Mouse (Mus musculus) spleen, postnatal 10 days (tissue): ENCODE data around the gene Mfrp.
"Not testable (repeated sequence)": the region's sequence is repeated elsewhere in the genome, so short reads cannot be mapped to it uniquely, and the experiment has no call there.

Experiments used
- DNase-seq, 2 experiments: peaks; one replicate each; pipeline ENCODE4 v3.0.0; 2021 to 2022; ENCODE audit warnings: low spot score in 2 of 2

Mfrp gene

DNA sequence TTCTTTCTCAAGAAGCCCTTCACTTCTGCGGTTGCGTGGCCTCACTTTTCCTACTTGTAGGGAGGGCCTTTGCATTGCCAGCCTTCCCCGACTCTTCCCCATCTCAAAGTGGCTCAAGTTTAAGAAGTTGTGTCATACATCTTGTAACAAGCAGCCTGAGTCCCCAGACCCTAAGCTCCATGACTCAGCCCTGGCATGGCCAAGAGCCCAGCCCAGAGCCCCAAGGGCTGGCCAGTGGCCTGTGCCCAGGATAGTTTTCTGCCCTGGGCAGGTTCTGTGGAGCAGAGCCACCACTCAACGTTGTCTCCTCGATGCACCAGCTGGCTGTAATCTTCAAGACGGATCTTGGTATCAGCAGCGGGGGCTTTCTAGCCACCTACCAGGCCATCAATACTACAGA is 3.4 kb downstream of the Mfrp start:
- DNase-seq = no peak

DNA sequence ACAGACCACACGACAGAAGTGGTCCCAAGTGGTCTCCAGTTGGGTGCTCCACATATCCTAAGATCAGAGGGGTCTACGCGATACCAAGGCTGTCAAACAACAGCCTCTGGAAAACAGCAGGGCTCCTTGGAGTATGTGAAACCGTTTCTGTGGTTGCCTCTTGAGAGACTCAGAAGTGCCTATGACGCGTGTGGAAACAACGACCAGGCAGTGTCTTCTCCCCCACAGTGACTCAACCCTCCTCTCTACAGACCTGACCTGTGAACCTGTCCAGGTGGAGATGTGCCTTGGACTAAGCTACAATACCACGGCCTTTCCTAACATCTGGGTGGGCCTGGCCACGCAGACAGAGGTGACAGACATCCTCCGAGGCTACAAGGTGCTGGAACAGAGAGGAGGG is 4.3 kb downstream of the Mfrp start:
- DNase-seq = no peak

DNA sequence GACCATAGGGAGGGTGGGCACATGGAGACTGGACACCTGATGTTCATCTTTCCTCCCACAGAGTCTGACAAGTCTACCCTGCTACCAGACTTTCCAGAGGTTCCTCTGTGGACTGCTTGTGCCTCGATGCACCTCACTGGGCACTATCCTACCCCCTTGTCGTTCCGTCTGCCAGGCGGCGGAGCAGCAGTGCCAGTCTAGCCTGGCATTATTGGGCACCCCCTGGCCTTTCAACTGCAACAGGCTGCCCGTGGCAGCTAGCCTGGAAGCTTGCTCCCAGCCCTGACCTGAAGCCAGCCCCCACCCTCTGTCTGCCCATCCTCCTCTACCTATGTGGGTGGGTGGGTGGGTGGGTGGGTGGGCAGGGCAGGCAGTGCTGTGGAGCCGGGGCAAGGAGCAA is 4.7 kb downstream of the Mfrp start:
- no peak for DNase-seq

DNA sequence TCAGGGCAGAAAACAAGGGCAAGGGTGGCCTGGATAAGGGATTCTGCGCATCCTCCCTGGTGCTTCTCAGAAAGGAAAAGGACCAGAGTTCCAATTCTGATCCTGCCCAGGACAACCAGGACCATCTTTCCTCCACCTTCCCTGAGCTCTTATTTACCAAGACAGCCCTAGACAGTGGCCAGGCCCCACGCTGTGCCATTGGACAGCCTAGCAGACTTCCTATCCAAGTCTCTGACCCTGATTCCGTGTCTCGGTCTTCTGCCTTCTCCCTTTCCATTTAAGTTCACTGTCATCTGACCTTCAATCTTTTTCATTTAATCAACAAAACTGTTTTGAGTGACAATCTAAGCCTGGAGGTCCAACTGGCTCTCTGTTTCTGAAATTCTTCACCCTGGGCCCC is 5.1 kb downstream of the Mfrp start:
- no peak for DNase-seq

DNA sequence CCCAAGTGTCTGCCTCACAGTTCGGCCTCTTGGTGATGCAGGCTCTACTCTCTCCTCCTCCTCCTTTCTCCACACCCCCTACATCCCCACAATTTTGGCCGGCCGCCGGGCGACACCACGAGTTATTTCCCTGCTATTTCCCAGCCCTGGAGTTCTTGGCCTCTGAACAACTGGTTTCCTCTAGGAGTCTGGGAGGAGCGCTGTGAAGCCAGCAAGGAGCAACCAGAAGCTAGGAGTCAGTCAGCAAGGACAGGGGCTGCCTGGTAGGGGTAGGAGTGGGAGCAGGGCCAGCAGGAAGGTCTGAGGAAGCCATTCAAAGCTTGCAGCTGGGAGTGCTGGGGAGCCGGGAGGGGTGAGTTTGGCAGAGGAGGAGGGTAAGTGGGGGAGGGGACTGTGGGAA is 5.6 kb downstream of the Mfrp start, which contains the start of gene C1qtnf5:
TSS of gene C1qtnf5 (plus strand) at position 136 of the 400 bp plus-strand sequence.
- DNase-seq = no peak

DNA sequence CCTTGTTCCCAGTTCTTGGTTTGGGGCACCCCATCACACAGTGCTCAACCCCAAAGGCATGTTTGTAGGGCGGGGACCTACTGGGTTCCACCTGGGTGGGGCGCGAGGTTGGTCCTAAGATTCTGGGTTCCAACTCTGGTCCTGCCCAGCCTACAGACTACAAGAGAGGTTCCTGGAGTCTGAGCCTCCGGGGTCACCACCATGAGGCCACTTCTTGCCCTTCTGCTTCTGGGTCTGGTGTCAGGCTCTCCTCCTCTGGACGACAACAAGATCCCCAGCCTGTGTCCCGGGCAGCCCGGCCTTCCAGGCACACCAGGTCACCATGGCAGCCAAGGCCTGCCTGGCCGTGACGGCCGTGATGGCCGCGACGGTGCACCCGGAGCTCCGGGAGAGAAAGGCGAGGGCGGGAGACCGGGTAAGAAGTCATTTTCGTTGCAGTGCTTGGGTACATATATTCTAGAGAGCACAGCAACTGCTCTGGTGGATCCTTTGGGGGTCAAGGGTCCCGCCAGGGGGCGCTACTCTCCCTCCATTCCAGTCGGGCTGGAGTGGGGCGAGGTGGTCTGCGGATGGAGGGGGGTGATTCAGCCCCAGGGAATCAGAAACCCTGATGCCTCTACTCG is 6.1 kb downstream of the Mfrp start:
- DNase-seq = peak in 1 of 2 experiments; percentile 57

DNA sequence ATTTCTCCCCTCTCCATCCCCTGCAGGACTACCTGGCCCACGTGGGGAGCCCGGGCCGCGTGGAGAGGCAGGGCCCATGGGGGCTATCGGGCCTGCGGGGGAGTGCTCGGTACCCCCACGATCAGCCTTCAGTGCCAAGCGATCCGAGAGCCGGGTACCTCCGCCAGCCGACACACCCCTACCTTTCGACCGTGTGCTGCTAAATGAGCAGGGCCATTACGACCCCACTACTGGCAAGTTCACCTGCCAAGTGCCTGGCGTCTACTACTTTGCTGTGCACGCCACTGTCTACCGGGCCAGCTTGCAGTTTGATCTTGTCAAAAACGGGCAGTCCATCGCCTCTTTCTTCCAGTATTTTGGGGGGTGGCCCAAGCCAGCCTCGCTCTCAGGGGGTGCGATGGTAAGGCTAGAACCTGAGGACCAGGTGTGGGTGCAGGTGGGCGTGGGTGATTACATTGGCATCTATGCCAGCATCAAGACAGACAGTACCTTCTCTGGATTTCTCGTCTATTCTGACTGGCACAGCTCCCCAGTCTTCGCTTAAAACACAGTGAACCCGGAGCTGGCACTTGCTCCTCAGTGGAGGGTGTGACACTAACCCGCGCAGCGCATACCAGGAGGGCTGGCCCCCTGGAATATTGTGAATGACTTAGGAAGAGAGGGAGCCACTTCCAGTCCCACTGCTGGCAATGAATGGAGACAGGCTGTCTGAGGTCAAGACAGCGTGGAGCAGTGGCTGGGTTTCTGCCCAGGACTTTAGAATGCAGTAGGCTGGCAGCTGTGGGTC is 6.9 kb downstream of the Mfrp start:
- DNase-seq = no peak

DNA sequence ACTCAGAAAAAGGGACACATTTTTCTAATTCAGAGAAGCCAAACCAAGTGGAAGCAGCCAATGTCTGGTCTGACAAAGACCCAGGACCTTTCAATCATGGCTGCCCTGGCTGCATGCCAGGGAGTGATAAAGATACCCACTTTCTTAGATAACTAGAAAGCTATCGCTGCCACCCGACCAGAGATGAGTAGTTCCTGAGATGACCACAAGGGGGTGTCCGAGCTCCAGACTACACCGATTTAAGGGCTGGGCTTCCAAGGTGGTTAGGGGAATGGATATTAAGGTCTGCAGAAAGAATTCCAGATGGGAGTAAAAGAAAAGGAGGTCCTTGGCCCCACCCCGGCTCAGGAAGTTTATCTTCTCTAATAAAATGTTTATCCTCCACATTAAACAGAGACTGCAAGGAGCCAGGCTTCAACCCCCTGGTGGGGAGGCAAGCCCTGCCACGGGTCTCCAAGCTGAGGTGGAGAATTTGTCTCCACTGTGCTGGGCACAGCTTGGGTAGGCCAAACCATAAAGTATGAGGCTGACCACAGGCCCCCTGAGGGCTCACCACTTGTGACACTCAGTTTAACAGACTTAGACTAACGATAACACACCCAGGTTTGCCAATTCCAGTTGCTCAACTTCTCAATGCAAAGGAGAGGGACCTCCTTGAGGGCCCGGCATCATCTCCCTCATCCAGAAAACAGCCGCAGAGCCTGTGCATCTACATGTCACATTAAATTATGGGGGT is 8.0 kb downstream of the Mfrp start:
- peak; percentile 79 to 85 for DNase-seq

DNA sequence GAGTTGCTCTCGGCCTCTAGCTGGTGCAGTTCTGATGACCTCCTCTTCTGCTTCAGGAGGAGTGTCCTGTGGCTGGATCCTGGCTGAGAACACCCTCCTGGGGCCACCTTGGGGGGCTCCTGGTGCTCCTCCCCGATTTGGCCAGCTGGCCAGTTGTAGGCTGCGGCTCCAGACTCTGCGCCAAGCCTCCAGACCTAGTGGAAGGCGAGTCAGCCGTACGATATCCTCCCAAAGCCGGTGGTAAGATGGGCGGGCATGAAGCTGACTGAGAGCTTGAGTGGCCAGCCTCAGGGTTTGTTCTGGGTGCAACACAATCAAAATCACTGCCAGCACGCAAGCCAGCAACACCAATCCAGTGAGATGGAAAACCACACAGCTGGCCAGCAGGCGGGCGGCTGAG is 10.4 kb downstream of the Mfrp start:
- DNase-seq = not testable (repeated sequence)

DNA sequence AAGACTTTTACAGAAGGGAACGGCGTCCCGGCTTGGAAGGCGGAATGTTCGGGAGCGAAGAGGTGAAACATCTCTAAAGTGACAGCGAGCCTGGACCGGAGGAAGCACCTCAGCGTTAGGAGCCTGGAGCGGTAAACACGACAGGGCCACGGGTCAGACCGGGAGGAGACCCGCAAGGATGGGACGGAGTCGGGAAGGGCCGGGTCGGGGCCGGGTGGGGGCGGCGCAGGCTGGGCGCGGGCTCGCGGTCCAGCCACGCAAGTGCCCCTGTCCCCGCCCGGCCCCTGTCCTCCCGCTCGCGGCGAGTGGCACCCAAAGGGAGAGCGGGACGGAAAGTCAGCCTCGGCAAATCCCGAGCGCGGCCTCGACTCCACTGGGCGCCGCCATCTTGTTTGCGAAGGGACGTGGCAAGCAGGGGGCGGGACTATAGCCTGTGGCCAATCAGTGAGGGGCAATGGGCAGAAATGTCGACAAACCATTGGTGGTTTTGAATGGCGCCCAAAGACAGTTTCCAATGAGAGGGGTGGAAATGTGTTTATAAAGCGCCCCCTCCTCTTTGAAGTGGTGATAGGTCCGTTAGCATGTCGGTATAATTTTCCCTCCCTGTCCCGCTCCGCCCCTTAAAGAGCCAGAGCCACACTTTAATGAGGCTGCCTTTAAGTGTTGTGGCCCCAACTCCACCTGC is 11.7 kb downstream of the Mfrp start, which contains the start of the genes Gm49380 and Rnf26:
TSS of gene Gm49380 (minus strand) at position 396 of the 685 bp plus-strand sequence.
TSS of gene Rnf26 (minus strand) at position 413 of the 685 bp plus-strand sequence.
- DNase-seq = peak; percentile 94 to 98

DNA sequence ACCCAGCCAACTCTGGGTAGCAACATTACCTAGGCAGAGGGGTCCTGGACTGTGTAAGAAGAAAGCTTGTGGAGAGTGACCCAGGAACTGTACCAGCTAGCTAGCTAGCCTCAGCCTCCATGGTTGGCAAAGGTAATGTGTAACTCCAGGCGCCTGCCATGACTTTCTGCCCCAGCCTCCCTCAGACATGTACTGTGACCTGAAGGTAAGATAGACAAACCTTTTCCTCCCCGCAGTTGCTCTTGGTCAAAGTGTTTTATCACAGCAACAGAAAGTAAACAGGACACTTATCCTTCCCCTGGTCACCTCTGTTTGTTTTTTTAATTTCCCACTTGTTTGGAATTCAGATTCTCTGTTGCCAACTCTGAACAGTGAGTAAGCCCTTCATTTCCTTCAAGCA is 12.9 kb downstream of the Mfrp start:
- DNase-seq = no peak

DNA sequence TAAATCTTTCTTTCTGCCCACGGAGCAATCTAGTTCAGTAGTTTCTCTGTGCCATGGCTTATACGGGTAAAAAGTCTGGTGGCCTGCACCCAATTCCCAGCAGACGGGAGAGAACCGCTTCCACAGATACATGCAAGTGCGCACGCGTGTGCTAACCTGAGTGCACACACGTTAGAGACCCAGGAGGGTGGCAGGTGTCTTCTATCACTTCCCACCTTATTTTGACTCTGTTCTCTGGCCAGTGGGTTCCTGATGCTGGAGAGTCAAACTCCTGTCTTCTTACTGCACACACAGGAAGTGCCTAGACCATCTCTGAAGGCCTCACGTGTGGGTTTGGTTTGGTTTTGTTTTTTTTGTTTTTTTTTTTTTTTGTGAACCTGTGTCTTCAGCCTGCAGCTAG is 14.1 kb downstream of the Mfrp start:
- no peak for DNase-seq

DNA sequence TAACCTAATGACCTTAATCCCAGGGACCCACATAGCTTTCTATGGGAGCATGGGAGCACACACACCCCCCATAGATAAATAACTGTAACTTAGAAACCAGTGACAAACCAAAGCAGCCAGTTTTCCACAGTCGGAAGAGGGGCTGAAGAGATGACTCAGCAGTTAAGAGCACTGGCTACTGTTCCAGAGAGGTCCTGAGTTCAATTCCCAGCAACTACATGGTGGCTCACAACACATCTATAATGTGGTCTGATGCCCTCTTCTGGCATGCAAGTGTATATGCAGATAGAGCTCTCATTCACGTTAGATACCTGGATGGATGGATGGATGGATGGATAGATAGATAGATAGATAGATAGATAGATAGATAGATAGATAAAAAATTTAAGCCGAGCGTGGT is 14.7 kb downstream of the Mfrp start:
- DNase-seq = no peak

DNA sequence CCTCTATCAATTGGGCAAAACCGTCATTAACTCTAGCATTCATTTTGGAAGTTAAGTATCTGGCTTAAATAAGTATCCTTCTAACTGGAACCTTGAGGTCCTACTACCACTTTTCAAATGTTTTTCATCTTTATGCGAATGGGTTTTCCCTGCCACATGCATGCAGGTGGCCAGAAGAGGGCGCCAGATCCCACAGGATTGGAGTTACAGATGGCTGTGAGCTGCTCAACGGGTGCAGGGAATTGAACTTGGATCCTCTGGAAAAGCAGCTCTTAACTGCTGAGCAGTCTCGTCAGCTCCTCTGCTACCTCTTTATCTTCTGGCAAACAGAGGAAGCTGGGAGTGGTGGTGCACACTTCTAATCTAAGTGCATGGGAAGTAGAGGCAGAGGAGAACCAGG is 17.5 kb downstream of the Mfrp start:
- DNase-seq = peak; percentile 55 to 82

DNA sequence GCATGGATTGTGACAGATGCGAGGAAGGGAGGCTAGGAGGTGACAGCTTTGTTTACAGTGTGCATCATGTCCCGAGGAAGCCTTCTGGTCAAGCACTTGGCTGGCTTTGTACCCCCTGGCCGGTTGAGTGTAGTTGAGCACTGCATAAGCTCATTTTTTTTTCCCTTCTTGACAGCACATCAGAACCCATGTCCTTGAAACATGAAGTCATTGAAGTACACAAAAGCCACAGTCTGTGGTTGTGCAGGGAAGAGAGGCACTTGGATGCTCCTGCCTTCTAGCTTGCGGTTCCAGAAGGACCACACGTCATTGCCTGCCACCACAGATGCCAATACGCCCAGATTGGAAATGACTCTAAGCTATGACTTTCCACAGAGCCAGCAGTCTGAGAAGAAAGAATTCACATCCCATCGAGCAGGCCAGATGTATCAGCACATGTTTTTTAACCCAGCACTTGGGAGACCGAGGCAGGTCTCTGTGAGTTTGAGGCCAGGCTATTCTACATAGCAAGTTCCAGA is 18.5 kb downstream of the Mfrp start:
- no peak for DNase-seq

DNA sequence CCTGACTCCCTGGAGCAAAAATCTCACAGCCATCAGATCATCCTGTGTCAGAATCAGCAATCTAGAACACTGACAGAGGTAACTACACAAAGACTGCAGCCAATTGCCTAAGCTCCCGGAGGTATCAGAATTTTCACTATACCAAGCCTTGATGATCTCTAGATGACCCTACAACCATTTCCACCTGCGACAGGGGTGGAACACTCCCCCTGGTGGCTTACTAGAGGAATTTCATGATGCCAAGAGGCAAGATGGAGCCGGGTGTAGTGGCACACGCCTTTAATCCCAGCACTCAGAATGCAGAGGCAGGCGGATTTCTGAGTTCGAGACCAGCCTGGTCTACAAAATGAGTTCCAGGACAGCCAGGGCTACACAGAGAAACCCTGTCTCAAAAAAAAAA is 22.8 kb downstream of the Mfrp start:
- DNase-seq = no peak

DNA sequence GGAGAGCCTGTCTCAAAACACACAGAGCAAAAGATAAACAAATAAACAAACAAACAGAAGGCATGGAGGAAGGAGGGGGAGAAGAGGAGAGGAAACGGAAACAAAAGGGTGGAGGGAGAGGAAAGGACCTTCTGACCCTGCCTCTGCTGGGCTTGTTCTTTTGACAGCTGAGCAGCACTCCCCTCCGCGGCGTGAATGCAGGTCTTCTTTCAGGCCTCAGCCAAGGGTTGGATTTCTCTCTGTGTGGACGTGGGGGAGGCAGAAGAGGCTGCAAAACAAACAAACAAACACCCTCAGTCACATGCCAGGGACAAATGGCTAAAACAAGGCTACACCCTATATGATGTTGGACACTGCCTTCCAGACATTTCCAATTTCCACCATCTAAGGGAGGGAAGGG is 23.5 kb downstream of the Mfrp start:
- DNase-seq = no peak

DNA sequence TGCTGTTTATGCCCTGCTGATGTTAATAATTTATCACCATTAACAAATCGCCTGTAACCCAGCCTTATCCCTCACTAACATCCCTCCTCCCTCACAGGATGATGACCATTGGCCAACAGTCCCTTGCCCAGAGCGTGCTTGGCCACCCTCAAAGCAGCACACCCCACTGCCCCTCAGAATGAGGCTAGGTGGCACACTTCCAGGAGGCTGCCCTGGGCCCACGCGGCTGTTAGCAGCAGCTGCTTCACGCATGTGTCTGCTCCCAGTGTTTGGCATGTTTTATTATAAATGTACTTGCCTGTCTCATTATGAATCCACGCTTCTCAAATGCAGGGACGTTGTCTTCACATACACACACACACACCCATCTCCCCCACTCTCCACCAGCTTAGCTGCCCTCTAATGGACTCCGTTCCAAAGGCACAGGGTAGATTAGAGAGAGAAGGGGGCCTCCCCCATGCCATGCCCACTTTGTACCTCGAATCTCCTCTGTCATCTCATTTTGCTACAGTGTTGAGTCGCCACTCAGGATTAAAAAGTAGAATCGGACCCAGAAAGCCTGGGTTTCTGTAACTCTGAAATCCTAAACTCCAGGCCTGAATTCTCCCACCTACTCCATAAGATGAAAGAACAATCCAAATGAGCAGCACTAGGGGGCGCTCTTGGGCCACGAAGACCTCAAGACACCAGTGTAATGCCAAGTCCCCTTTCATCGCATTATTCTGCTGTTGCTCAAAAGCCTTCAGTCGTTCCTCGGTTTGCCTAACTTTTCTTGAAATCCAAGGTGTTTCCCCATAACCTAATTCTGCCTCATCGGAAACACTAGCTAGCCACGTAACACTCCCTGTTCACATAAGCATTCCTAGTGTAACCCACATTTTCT is 24.3 kb downstream of the Mfrp start:
- peak; percentile 59 to 88 for DNase-seq

DNA sequence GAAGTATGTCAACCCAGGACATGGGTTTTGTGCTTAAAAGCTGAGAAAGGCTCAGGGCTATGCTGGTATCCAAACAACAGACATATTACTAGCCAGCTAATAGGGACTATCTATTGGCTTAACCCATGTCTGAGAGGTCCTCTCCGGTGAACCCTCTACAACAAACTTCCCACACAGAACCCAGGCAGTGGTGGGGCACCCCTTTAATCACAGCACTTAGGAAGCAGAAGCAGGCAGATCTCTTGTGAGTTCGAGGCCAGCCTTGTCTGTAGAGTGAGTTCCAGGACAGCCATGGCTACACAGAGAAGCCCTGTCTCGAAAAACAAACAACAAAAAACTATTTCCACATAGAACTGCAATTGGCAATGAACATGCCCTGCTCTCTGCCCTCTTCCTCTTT is 25.2 kb downstream of the Mfrp start:
- no peak for DNase-seq

DNA sequence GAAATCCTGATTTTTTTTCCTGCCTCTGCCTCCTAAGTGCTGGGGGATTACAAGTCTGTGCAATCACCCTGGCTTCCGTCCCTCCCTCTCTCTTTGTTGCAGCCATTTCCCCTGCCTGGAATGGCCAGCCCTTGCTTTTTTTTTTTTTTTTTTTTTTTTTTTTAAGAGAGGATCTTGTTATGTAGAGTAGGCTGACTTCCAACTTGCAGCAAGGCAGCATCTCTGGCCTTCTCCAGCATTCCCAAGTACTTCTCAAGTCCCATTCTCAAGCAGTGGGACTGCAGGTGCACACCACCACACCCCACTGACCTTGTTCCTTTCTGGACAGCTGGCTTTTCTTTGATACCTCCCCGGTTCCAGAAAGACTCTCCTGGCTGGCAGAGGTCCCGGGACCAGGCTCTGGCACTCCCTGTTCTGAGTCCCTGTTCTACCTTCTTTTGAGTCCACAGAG is 25.8 kb downstream of the Mfrp start:
- no peak for DNase-seq

DNA sequence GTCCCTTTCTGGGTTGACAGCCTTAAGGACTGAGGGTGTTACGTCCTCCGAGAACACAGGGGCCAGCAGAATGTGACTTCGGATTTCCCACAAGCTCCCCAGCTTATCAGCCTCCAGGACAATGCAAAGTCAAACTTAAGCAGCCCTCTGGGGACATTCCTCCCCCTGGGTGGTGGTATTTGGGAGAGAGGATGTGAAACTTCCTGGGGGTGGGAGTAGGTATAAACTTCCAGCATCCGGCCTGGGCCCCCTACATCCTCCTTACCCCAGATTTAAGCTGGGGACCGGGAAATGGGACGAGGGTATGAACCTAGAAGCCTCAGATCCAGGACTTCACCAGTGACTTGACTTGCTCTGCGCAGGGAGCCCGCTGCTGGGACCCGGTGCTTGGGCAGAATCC is 28.1 kb downstream of the Mfrp start:
- DNase-seq = no peak
